Mouse (Mus musculus): ENCODE data around the gene Rxfp4.

Rxfp4 gene

DNA sequence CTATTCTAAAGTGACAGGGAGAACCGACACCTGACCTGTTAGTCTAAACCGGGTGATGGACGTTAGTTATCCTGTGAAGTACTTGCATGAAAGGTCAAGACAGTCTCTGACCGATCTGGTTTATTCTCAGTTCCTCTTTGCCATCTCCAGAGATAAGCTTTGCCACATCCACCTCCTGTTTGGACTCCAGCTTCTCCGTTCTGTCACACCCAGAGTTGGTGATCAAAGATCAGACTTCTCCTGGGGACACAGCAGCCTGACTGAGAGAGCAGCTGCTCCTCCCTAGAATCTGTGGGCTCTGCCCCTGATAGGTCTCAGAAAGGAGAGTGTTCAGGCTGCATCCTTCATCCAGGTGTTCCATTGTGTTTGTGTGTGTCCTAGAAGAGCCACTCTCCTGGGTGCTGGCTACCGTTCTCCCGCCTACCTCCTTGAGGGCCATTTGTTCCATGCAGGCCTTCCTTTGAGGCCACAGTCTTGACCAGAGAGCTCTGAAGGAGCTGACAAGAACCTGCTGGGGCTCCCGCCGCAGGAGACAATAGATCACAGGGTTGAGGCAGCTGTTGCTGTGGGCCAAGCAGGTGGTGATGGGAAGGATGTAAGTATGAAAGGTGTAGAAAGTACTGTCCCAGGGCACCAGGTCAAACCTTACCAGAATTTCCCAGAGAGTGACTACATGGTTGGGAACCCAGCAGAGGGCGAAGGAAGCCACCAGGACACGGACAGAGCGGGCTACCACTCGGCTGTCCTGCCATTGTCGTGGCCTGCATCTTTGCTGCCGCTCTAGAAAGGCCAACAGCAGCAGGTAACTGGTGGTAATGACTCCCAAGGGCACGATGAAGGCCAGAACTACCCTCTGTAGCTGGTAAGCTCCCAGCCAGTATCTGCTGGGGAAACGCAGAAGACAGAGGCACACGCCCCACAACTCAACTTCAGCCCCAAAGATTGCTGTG is 998 bp downstream of the Rxfp4 start:
- no peak for DNase-seq

DNA sequence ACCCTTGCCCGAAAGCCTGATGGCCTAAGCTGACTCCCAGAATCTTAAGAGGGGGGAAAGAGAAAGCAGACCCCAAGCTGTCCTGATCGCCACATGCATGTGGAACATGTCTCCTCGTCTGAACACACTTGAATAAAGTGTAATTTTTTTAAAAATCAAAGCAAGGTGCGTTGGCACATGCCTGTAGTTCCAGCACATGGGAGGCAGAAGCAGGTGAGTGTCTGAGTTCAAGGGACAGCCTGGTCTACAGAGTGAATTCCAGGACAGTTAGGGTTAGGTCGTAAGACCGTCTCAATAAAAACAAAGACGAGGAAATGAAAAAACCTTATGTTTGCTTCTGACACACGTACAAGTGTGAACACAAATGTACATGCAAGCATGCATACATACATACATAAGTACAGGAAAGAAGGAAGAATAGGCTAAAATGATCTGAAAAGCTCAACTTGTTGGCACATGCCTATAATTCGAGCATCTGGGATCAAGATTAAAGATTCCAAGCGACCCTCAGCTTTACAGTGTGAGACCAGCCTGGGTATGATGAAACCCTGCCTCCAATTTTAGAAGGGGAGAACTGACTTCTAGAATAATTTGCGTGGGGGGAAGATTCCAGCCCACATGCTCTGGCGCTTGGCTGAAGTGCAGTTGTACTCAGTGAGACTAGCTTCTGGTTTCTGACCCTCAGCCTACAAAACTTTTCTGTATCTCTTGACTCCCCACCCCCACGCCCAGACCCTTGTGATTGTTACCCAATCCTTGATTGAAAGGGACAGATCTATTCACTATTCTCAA is 2.0 kb downstream of the Rxfp4 start:
- DNase-seq: no peak

DNA sequence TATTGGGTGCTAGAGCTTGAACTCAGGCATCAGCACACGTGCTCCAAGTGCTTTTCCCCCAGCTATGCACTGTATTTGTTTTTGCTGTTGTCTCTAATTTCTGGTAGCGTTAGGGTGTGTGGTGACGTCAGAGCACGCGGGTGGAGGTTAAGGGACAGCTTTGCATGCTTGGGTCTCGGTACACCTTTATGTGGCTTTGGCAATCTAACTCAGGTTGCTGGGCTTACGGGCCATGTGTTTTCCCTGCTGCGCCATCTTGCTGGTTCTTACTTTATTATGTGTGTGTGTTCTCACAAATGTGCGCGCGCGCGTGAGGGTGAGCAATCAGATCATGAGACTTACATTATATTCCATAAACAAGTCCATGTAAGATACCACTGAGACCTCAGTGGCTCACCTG is 3.0 kb downstream of the Rxfp4 start:
- no peak for DNase-seq

DNA sequence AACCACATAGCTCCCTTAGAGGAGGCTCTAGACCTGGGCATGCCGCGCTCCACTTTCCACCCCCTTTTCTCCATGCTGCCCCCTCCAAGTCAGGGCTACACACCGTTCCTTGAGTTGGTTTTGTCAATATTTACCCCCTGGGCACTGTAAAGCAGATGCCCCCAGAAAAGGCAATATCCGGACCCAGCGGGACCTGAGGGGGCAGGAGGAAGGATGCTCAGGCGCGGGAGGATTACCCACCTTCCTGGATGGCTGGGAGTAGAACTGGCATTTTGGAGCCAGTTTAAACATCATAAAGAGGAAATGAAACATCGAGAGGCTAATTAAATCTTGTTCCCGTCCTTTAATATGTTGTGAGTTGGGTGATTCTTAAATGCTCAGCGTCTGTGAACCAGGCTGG is 3.8 kb downstream of the Rxfp4 start:
- no peak for DNase-seq

DNA sequence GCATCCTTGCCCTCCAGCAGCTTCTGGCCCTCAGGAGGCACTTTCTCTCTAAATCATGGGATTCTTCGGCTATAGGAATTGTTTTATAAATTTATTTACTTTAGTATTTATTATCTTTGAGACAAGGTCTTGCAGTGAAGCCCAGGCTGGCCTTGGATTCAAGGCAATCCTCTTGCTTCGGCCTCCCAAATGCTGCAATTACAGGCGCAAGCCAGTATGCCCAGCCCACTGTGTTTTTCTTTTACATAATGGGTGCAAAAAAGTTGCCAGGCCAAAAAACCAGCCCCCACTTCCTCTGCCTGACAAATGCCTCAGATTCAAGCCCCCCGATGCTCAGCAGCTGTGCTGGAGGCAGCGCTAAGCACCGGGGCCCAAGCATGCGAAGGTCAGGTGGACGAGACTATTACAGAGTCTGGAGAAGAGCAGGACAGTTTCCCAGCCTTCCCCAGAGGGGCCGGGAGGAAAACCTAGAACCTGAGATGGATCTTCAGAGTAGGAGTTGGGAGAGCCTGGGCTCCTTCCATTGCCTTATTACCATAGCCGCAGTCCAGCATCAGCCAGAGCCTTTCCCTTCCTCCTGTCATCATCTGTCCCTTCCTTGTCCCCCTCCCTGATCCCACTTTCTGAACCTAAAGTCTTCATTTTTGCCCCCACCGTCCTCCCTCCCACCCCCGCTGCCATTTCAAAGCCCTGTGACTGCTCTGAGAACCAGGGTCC is 4.3 kb downstream of the Rxfp4 start:
- no peak for DNase-seq

DNA sequence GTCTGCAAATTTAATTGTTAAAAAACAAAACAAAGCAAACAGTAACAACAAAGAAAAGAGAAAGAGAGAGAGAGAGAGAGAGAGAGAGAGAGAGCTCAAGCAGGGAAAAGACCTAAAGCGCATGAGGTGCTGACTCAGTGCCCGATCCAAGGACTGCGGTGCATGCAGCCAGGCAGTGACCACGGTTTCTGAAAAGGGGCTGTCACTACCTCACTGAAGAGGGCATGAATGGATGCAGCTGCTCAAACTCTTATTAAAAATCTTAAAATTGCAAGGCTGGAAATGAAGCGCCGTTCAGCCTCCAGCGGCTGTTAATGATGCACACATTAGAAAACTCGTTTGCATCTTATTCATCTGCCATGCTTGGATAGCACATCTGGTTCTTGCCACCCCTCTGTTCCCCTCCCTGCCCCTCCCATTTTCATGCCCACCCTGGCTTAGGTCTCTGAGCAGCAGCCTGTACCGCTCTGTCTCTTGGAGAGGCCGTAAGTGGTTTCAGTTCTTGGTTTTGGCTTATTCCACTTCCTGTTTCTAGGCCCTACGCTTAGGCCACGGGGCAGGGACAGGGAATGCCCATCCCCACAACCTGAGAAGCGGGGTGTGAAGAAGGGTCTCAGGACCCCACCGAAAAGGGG is 5.0 kb downstream of the Rxfp4 start:
- no peak for DNase-seq

DNA sequence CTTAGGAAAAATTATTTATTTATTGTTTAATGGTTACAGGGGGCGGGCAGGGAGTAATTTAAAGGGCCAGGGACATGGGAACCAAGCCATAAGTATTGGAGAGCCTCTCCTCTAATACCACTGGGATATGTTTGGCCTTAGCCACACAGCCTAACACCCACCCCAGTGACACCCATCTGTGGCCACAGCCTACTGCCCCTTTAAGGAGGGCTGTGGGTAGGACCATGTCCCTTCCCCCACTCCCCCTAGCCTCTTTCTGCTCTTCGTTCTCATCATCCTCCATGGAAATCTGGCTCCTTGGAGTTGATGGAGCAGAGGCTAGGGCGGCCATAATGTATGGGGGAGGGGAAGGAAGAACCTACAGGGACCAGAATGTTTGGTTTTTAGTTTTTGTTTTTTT is 5.9 kb downstream of the Rxfp4 start:
- DNase-seq: no peak

DNA sequence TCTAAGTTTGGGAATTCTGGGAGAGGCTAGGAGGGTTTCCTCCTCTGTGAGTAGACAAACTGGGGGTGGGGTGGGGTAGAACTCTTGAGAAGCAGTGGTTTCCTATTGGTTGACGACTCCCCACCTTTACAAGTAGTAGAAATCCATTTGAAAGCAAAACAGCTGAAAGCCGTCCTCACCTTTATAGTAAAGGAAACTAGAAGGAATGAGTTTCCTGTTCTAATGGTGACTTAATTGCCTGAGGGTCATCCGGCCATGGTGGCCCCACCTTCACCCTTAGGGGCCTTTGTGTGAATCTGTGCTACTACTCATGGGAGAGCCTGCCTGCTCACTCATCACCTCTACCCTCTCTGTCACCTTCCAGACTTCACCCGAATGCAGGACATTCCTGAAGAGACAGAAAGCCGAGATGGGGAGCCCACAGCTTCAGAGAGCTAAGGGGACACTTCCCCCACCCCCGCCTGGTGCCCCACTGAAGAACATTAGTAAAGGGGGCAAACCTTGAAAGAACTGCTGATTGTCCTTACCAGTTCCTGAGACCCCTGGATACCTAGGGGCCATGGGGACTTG is 6.4 kb downstream of the Rxfp4 start:
- no peak for DNase-seq

DNA sequence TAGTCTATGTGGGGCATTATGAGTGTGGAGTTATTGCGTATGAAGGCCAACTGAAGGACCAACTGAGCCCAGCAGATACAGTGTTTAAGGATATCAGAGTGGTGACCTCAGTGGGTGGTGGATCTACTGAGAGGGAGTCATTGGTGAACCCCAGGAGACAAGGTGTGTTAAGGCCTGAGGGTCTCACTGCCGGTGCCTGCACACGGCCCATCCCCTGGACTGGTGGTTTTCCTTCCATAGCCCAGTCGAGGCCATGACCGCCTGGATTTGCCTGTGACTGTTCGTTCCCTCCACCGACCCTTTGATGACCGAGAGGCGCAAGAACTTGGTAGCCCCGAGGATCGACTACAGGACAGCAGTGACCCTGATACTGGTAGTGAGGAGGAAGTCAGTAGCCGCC is 7.0 kb downstream of the Rxfp4 start:
- no peak for DNase-seq

DNA sequence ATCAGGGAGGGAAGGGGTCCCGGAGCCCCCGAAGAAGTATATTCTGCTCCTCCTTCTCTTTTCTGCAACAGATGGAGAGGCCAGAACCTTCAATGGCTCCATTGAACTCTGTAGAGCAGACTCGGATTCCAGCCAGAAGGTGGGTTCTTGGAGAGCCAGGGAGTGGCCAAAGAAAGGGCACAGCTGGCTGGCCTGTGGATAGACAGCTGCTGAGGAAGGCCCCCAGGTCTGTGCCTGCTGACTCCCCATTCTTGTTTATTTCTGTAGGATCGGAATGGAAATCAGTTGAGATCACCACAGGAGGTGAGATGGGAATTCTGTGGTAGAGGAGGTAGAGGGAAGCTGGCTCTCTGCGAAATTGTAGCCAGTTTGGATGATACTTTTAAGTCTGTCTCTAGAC is 9.9 kb downstream of the Rxfp4 start:
- DNase-seq: no peak

DNA sequence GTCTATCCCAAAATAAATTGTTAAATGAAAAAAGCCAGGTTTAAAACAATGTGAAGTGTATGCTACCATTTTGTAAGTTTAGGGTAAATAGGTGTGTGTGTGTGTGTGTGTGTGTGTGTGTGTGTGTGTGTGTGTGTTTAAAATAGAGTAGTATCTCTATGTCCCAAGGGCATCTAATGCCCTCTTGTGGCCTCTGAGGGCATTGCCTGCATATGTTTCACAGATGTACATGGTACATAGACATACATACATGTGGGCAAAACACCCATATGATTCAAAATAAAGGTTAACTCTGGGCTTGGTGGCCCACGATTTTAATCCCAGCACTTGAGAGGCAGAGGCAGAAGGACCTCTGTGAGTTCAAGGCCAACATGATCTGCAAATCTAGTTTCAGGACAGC is 12.3 kb downstream of the Rxfp4 start:
- peak in 1 of 2 experiments; percentile 75 for DNase-seq

DNA sequence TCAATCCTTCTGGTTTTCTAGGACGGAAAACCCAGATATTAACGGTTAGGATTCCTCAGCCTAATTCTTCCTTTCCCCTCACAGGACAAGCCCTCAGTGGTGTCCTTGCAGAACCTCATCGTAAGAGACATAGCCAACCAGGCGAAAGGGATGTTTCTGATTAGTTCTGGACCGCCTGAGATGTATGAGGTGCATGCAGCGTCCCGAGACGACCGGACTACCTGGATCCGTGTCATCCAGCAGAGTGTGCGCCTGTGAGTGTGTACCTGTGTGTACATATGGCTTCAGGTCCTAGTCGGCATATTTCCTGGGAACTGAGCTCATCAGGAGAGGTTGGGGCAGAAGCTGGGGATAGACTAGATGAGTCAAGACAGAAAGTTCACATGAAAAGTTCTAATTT is 13.7 kb downstream of the Rxfp4 start:
- DNase-seq: no peak

DNA sequence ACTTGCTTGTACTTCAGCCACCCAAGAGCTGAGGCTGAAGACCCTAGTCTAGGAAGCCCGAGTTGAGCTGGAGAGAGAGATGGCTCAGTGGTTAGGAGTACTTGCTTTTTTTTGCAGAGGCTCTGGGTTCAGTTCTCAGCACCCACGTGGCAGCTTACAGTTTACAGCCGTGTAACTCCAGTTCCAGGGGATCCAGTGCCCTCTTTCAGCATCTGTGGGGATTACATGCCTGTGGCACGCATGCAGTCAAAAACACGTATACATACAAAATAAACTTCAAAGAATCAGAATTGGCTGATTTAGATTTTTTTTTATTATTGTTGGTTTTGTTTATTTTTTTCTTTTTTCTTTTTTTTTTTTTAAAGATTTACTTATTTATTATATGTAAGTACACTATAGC is 15.8 kb downstream of the Rxfp4 start:
- no peak for DNase-seq

DNA sequence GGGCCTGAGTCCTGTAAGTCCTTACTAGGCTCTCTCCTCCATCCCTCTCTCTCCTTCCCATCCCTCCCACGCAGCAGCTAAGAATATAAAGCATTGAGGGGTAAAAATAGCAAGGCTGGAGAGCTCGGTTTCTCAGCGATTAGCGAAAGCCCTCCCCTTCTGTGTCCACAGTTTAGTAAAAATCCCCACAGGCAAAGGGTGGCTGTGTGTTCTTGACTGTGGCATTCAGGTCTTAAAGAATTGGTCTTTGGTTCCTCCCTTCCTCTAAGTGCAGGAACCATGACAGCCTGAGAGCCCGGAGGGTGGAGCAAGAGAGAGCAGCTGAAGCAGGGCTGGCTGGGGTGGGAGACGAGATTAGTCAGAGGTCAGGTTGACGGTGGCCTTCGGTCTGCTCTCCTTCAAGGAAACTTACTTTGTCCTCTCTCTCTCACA is 16.4 kb downstream of the Rxfp4 start:
- DNase-seq: no peak

DNA sequence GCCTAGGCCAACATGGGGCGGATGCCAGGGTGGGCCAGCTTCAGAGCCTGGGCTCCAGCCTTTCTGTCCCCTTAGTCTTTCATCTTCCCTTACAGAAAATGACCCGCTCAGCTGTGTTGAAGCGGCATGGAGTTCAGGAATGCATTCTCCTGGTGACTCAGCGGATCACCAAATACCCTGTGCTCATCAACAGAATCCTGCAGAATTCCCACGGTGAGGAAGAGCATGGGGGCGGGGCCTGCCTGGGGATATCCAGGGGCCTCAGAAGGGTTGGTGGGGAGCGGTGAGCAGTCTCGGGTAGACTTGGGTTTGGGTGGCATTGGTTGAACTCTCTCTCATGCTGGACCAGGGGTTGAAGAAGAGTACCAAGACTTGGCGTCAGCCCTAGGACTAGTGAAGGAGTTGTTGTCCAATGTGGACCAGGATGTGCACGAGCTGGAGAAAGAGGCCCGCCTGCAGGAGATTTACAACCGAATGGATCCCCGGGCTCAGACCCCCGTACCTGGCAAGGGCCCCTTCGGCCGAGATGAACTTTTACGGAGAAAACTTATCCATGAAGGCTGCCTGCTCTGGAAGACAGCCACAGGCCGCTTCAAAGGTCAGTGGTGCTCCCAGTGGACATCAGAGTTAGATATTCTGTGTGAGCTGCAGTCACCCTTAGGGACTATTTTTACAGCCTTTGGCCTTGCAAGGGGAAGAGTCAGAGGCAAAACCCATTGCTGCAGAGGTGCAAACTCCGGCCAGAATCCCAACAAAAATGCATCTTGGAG is 17.3 kb downstream of the Rxfp4 start:
- DNase-seq: peak; percentile 47 to 57

DNA sequence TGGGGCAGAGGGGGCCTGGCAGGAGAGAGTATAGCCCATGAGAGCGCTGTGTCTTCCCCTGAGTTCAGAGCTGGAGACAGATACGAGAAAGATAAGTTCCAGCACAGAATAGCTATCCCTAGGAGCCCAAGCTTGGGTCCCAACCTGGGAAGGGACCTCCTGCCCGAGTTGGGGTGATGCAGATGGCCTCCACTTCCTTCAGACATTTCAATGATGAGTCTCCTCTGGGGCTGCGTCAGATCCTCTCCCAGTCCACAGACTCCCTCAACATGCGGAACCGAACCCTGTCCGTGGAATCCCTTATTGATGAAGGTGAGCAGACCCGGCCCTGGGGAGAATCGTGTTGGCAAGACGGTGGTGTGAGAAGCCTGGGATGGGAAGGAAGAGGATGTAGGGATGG is 19.9 kb downstream of the Rxfp4 start:
- DNase-seq: no peak

DNA sequence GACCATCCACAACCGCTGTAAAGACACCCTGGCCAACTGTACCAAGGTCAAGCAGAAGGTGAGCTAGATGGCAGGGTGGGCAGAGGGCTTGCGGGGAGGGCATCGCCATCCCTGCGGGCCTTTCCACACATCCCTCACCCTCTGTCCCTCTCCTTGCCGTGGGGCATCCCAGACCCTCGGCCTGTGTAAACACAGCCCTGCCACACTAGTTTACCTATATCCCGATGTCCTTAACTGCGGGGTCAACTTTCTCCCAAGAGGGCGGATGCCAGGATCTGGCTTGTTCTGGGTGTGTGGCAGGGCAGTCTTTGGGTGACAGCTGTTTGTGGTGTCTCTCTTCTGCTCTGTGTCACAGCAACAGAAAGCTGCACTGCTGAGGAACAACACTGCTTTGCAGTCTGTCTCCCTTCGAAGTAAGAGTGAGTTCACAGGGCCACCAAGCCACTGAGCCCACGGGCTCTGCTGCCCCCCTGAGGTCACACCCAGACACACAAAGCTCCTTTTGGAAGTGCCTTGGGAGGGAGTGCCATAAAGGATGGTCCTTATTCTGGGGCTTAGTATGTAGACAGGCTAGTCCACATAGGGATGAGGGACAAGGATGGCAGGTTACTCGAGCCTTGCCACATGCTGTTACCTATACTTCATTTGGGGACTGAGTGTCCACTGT is 20.9 kb downstream of the Rxfp4 start:
- DNase-seq: no peak

DNA sequence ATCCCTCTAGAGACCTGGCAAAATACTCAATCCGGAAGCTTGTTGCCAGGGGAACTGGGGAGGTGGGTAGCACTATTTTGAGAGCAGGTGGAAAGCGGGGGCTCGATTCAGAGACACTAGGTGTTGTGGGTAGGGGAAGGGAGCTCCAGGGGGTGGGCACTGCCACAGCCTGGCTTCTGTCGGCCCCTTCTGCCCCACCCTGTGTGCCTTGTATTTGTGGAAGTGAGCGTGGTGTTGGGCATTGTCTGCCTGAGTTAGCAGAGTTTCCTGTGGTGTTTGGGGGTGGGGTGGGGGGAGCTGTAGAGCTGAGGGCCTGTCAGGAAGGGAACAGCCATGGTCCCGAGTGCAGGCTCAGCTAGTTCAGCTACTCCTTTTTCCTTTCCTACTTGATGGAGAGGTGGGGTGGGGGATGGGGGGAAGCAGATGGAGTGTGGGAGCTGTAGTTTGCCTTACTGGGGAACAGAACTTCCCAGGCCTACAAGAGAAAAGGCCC is 22.0 kb downstream of the Rxfp4 start:
- DNase-seq: no peak

DNA sequence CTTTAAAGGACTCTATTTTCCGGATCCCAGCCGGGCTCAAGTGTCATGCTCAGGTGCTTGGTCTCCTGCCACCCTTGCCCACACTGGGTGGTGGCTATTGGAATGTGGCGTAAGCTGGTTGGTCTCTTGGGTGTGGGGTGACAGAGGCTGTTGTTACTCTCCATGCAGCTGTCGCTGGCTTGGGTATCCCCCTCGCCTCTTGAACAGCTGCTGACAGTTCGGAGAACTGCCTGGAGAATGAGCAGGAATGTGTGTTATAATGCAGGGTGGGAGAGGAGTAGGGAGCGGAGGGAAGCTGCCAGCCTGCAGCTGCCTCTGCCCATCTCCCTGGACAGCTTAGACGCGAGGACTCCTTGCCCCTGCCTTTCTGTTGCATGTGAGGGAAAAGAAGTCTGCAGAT is 22.9 kb downstream of the Rxfp4 start:
- DNase-seq: no peak

DNA sequence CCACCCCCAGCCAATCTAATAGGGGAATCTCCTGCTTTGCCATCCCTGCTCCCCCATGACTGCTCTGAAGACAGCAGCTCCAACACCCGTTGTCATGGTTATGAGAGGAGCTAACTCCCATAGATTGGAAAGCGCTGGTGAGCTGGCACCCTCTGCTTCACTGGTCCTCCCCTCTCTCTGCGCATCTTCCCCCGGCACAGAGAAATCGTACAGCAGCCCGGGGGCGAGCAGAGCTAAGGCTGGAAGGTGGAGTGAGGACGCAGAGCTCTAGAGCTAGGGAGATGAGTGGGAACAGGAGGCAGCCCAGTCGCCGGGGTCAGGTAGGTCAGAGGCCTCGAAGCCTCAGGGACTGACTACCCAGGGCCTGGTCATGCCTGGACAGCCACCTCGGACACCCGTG is 23.7 kb downstream of the Rxfp4 start:
- no peak for DNase-seq

DNA sequence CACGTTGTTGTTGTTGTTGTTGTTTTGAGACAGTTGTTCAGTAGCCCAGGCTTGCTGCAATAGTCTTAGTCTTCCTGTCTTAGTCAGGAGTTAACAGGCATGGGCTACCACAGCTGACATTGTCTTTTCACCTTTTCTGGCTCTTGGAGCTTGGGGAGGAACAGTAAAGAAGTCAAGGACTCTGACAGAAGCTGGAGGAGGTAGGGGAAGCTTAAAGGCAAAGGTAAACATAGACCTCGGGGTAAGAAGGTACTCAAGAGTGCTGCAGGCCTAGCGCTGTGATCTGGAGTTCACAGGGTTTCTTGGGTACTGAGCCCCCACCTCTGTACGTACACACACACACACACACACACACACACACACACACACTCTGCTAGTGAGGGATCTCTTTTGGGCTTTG is 24.2 kb downstream of the Rxfp4 start:
- DNase-seq: no peak

All from kidney, adult 8-10 months (tissue).